Comparison of ENCODE assay signal across 10 mouse cellular contexts in genomic region chr1:133188719-133189118, GRCm38 (mm10). TPM values are rescaled to one million over a fixed set of nuclear protein-coding genes. Genes with fewer than 3 reads are reported as not detected.
DNase-seq lines count a peak whose midpoint lies in the region; ATAC-seq and TF ChIP-seq lines count a peak whose summit lies in the region.
"Had no signal": no experiment of that assay in that cellular context is flagged by ENCODE, and none has a peak within 500 bp of the region (broad histone marks: within the 10 kb centered on the region; RNA-seq: fewer than 3 reads in every experiment).

No protein-coding gene starts in this region.

- peak; percentile 38 to 83 for DNase-seq in adrenal gland, adult (ENCODE audit: inconsistent age in 2 of 2, low spot score in 1 of 2)
- no peak for DNase-seq in adrenal gland, postnatal 10 days
- DNase-seq in lung, postnatal 25 days (ENCODE audit: low spot score), result peak; percentile 49
- DNase-seq in lung, adult 2 months, result no peak
- DNase-seq in midbrain, embryonic 10.5 days (ENCODE audit: low spot score), result no peak
- peak; percentile 64 for DNase-seq in stomach, postnatal 0 days (ENCODE audit: low spot score)
- DNase-seq in spleen, postnatal 36 days (ENCODE audit: low spot score in 2 of 2), result no peak
- no peak for DNase-seq in cerebellum, postnatal 4 days (ENCODE audit: low spot score in 2 of 2)

- H3K4me2 ChIP-seq in stomach, postnatal 0 days (replicated peaks; ENCODE audit: low read depth), result no peak overlapping the region
- H3K4me2 ChIP-seq: embryonic facial prominence, embryonic 12.5 days had no signal

- H3K4me3 ChIP-seq in lung, adult 2 months (replicated peaks; ENCODE audit: extremely low read depth, low read depth, low read length), result no peak overlapping the region
- H3K4me3 ChIP-seq in midbrain, embryonic 10.5 days, result peak overlapping the region; percentile 35; the same call in 1 of the 2 replicates
- H3K4me3 ChIP-seq in stomach, postnatal 0 days (ENCODE audit: low read depth, low read length), result no peak overlapping the region
- H3K4me3 ChIP-seq: embryonic facial prominence, embryonic 12.5 days had no signal

- TF ChIP-seq CTCF in lung, adult 2 months (IDR thresholded peaks at IDR 0.05; ENCODE audit: insufficient read depth, low read length), result no peak
- no peak for TF ChIP-seq CTCF in stomach, postnatal 0 days (IDR thresholded peaks at IDR 0.05; ENCODE audit: low read depth)

- peak overlapping the region; percentile 94 for H3K27ac ChIP-seq in midbrain, embryonic 10.5 days (replicated peaks)
- peak overlapping the region; percentile 56 for H3K27ac ChIP-seq in stomach, postnatal 0 days (replicated peaks)
- H3K27ac ChIP-seq: kidney, postnatal 0 days had no signal

- peaks cover 8% of the 10 kb centered on the region; the same call in 1 of the 2 replicates for H3K9me3 ChIP-seq in midbrain, embryonic 10.5 days (replicated peaks)
- no peaks in the 10 kb centered on the region for H3K9me3 ChIP-seq in stomach, postnatal 0 days (ENCODE audit: control insufficient read depth, low read length)
- H3K9me3 ChIP-seq: embryonic facial prominence, embryonic 12.5 days had no signal

- no peaks in the 10 kb centered on the region for H3K4me1 ChIP-seq in lung, adult 2 months (ENCODE audit: control insufficient read depth, insufficient read depth, low read length)
- H3K4me1 ChIP-seq in midbrain, embryonic 10.5 days, result peaks cover 77% of the 10 kb centered on the region
- 0 out of 2 replicates have a peak, but pooled peaks cover 2% of the 10 kb centered on the region for H3K4me1 ChIP-seq in stomach, postnatal 0 days (replicated peaks; ENCODE audit: control insufficient read depth, insufficient read depth)

- WGBS in lung, adult 2 months, result 65% methylated on average over 8 of the region's 8 CpGs
- 82% methylated on average over 8 of the region's 8 CpGs for WGBS in midbrain, embryonic 10.5 days
- 57% methylated on average over 8 of the region's 8 CpGs for WGBS in stomach, postnatal 0 days

- ATAC-seq in stomach, postnatal 0 days (ENCODE audit: low FRiP score, low TSS enrichment), result peak; percentile 86

- no peak for TF ChIP-seq POLR2A in lung, adult 2 months (IDR thresholded peaks at IDR 0.05; ENCODE audit: borderline replicate concordance, extremely low read depth, low read depth, low read length)

- peak; percentile 55 for TF ChIP-seq EP300 in stomach, postnatal 0 days (optimal IDR thresholded peaks at IDR 0.05)

- peaks cover 33% of the 10 kb centered on the region for H3K36me3 ChIP-seq in midbrain, embryonic 10.5 days
- no peaks in the 10 kb centered on the region for H3K36me3 ChIP-seq in stomach, postnatal 0 days (ENCODE audit: control insufficient read depth, insufficient read depth, low read length)
- H3K36me3 ChIP-seq: embryonic facial prominence, embryonic 12.5 days had no signal

- H3K9ac ChIP-seq in stomach, postnatal 0 days (ENCODE audit: low read length), result no peak overlapping the region
- H3K9ac ChIP-seq: embryonic facial prominence, embryonic 12.5 days had no signal

- H3K27me3 ChIP-seq in midbrain, embryonic 10.5 days (ENCODE audit: low read depth, poor library complexity, severe bottlenecking), result no peaks in the 10 kb centered on the region
- no peaks in the 10 kb centered on the region for H3K27me3 ChIP-seq in stomach, postnatal 0 days (ENCODE audit: control insufficient read depth, insufficient read depth, low read length)

RNA-seq across cellular contexts. Expression of gene Plekha6, which starts 24.7 kb away (rescaled TPM):
- 10 to 100 TPM; 16.9 to 21.7 TPM for total RNA-seq in adrenal gland, postnatal 10 days (2021)
- polyA plus RNA-seq in lung, adult 2 months (2012; rRNA removed), result 38.4 and 39.4 TPM in 2 replicates
- 12.5 and 15.7 TPM in 2 replicates for polyA plus RNA-seq in midbrain, embryonic 10.5 days (2016; fragmentation: Nextera tagmentation; extraction: Ambion mirVana)
- polyA plus RNA-seq in stomach, postnatal 0 days (2015; fragmentation: Nextera tagmentation; extraction: Ambion mirVana), result 11.1 and 12.1 TPM in 2 replicates

RNA-seq across cellular contexts. Expression of gene Ppp1r15b, which starts 57.8 kb away (rescaled TPM):
- total RNA-seq in adrenal gland, postnatal 10 days (2021), result 100 to 1,000 TPM in 1 of 2 experiments, 10 to 100 TPM in 1; 83.1 to 108 TPM
- 24.2 and 26.5 TPM in 2 replicates for polyA plus RNA-seq in lung, adult 2 months (2012; rRNA removed)
- 48.9 and 56.8 TPM in 2 replicates for polyA plus RNA-seq in midbrain, embryonic 10.5 days (2016; fragmentation: Nextera tagmentation; extraction: Ambion mirVana)
- polyA plus RNA-seq in stomach, postnatal 0 days (2015; fragmentation: Nextera tagmentation; extraction: Ambion mirVana), result 20.7 and 22.3 TPM in 2 replicates

Comparison
In these comparisons a context has a peak if more than half of its experiments do, and no peak if none do; other contexts are left out.
1. DNase-seq: peak in adrenal gland, adult (2 of 2), lung, postnatal 25 days (single experiment) and stomach, postnatal 0 days (single experiment); none in adrenal gland, postnatal 10 days (single experiment), lung, adult 2 months (single experiment), midbrain, embryonic 10.5 days (single experiment), spleen, postnatal 36 days (0 of 2) and cerebellum, postnatal 4 days (0 of 2).